Mouse (Mus musculus) thymus, postnatal 0 days (tissue): Measurements from ENCODE around the gene Zfp748. TPM values are rescaled to one million over a fixed set of nuclear protein-coding genes. Genes with fewer than 3 reads are reported as not detected.
A peak's percentile ranks its signal among the peaks of the same experiment; 100 is the strongest.

Experiments
- DNase-seq: peaks from one replicate; pipeline ENCODE4 v3.0.0-alpha.2; 2015; ENCODE audit warnings: low spot score
- polyA plus RNA-seq: library from polyadenylated mRNA; unstranded; fragments of >200 nt; fragmentation: Nextera tagmentation; extraction: Ambion mirVana; gene quantifications from 2 replicates; pipeline ENCODE4 v1.2.1, GENCODE M21; 2015

The Zfp748 gene
- 13.5 and 14.0 TPM in 2 replicates for polyA plus RNA-seq

DNA sequence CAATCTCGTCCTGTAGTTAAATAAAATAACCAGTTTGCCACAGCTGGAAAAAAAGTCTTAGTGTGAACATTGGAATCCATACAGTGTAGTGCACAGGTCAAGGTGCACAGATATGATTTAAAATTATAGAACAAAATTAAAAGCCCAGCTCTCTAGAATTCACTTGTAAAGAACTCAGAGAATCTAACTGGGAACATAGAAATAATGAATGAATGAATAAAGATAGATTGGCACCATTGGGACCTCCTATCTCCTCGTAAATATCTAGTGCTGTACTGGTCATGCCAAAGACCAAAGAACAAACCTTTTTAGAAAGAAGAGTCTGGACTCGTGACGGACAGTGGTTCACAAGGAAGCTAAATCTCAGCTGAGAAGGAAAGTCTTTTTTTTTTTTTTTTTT lies at the start of gene Zfp748:
Zfp748 (minus strand) TSS at position 101 of the 400 bp plus-strand sequence.
- DNase-seq = no peak

DNA sequence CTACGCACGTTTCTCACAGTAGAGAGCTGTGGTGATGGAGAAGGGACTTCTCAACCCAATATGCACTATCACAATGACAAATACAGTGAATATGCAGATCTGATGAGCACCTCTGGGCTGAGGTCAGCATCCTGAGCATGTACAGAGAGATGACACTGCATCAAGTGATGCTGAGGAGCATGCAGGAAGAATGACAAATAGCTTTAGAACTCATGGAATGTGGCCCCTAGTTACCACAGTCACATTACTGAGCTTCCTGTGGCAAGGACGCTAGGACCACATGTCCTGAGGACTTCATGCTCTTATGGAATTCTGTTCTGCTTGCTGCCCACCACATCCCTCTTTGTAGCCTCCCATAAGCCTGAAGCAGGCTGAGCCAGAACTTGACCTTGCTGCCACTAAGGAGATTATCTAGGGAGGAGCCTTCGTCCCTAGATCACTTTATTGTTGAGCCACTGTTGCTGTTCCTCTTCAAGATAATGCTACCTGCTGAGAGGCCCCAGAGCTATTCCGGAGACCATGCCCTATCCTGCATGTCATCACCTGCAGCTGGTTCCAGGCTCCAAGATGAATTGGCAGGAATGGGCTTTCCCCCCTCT lies 19.1 kb upstream of the Zfp748 start:
- no peak for DNase-seq

DNA sequence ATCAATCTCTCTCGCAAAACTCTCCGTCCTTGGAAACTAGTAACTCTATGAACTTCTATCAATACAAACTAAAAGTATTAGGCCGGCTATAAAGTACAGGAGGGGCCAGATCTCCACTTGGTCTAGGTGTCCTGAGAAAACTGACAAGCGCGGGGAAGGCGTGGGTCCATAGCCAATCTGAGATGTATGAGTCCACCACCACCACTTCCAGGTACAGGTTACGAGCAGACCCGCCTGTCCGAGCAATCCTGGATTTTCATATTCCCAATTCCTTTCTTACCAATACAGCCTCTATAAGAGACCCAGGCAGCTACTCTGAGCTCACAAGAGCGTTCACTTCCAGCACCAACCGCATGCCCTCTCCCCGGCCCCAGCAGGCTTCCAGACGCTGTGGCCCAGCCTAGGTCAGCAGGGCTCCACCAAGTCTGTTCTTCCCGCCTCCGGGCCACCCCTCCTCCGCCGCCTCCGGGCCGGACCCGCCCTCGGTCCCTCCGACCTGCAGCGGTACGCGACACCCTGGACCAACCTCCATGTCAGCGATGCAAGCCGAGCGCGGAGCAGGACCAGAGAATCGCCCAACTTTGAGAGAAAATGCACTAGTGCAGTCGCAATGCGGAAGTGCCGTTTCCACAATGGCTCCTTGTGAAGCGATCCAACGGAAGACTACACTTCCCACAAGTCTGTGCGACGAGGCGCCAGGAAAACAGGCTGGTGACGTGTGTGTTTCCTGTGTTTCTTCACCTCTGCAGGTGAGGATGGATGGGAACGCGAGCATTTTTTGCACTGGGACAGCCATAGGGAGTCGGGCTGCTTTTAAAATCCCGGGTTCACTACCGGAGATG lies 904 bp downstream of the Zfp748 start:
- peak; percentile 91 for DNase-seq

DNA sequence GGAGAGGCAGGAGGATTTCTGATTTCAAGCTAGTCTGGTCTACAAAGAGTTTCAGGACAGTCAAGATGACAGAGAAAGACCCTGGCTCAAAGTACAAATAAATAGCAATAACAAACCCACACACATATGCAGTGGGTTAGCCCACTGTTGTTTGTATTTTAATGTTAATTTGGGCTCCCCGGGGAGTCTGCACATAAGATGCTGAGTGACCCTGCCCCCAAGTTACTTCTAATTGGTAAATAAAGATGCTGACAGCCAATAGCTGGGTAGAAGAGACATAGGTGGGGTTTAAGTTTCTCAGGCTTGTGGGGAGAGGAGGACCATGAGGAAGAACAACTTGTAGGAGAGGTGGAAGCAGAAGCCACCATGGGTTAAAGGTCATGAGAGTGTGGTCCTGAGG lies 7.7 kb downstream of the Zfp748 start:
- DNase-seq = no peak

DNA sequence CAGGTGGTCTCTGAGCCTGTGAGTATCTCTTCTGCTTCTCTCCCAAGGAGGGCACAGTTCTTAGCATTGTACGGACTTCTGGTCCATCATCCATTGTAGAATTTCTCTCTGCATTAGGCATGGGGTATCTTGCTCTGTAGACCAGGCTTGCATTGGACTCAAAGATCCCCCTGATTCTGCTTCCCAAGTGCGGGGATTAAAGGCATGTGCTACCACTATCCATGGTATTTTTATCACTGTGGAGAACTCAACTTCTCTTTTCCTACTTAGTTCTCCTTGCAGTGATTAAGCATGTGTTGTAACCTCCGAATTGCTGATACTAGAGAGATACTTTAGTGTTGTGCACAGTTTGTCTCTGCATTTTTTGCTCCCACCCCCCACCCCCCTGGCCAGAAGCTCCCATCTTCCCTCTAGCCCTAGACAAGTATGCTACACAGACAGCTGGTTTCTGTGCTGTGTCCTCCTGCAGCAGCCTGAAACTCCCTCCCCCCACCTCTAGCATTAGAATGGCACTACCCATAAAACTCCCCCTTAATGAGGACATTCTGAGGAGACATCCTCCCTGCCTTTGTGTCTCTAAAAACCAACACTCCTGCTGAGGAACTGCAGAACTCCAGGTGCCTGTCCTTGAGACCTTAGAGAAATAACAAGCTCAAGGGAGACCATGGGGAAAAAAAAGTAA lies 26.4 kb downstream of the Zfp748 start:
- DNase-seq = no peak

DNA sequence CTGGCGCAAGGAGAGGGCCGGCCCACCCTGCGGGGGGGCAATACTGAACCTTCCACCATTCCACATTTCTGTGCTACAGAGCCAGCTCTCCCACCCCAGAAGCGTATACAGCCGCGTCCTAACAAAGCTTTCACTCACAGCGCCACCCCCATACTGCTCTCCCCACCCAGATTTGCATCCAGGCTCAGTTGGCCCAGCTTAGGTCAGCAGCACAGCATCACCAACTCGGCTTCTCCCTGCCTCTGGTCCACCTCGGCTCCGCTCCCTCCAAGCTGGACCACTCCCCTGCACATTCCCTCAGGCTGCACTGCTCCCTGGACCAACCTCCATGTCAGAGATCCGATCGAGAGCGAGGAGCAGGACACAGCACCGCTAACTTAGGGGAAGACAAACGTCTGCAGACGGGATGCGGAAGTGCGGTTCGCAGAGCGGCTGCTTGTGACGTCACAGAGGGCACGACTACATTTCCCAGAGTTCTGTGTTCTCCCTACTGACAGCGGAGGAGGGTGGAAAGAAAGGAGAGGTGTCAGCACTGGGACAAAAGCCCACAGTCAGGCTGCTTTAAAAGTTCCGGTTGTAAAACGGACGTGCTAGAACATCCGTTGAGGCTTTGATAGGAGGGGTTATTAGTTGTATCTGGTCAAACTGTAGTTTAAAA lies 27.7 kb downstream of the Zfp748 start, which contains the start of the genes Gm26965 and Zfp87:
Gm26965 (minus strand) TSS at position 399 of the 658 bp plus-strand sequence.
Zfp87 (minus strand) TSS at position 425 of the 658 bp plus-strand sequence.
- peak; percentile 97 for DNase-seq

DNA sequence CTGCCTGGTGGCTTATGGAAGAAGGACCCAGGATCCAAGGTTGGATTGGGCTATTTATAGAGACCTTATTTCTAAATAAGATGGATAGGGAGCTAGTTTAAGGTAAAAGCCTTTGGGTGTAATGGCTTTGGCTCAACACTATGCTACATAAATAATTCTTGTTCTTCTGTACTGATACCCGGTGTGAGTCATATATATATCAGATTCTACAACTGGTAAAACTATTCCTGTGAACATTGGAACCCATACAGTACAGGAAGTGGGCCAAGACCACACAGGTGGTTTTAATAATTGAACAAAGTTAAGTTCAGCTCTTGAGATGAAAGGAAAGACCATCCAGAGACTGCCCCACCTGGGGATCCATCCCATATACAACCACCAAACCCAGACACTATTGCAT lies 52.7 kb downstream of the Zfp748 start:
- DNase-seq = no peak

DNA sequence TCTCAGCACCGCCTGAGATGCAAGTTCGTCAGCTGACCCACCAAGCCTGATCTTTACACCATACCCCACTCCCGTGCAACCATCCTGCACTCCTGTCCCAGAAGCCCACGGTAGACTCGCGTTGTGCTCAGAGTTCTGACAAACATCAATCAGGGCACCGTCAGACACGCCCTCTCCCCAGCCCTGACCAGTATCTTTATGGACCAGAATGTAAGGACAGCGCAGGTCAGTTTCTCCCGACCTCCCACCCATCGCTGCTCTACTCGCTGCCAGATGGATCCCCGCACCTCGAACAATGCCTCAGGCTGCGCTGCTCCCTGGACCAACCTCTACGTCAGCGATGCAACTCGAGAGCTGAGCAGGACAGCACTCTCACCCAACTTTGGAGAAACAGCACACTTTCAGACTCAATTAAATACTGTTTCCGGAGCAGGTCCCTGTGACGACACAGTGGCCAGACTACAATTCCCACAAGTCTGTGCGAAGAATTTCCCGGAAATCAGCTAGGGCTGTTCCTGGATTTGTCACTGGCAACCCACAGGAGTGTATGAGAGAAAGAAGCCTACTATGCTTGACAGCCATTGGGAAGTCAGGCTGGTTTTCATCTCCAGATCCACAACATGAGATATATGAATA lies 53.4 kb downstream of the Zfp748 start, which contains the start of gene Zfp58:
Zfp58 (minus strand) TSS at position 472 of the 636 bp plus-strand sequence.
- DNase-seq = peak; percentile 86

DNA sequence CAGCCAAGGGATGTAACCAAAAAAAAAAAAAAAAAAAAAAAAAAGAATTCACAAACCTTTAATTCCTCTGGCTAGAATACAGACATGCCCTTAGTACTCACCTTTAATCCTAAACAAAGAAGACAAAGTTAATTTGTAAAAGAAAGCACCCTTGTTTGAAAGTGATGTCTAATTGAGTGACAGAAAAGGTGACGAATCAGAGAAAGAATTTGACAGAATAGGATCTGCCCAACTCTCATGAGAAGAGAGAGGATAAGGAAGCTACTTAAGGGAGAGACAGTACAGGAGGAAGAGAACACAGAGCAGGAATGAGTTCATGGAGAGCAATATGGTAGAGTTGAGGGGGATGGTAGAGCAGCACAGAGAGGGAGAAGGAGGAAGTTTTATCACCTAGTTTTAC lies 58.0 kb downstream of the Zfp748 start:
- DNase-seq = no peak

Other genes with a start within 250 kb of the Zfp748 start
- gene Zfp457, start 247.3 kb downstream of the Zfp748 start, polyA plus RNA-seq = 1.0 and 1.2 TPM in 2 replicates
- gene Zfp595, start 221.3 kb downstream of the Zfp748 start, polyA plus RNA-seq = 2.7 TPM in 2 replicates
- gene Gm28044, start 193.3 kb downstream of the Zfp748 start, polyA plus RNA-seq = 0.35 TPM in 1 of 2 replicates, not detected in the other
- gene Zfp953, start 193.2 kb downstream of the Zfp748 start, polyA plus RNA-seq = 1.7 and 2.1 TPM in 2 replicates
- gene Gm28041, start 178.1 kb downstream of the Zfp748 start, polyA plus RNA-seq = 0.64 and 0.81 TPM in 2 replicates
- gene Zfp456, start 178.0 kb downstream of the Zfp748 start, polyA plus RNA-seq = 1.7 and 1.9 TPM in 2 replicates
- gene Zfp429, start 154.0 kb downstream of the Zfp748 start, polyA plus RNA-seq = 8.7 and 9.1 TPM in 2 replicates
- gene Zfp459, start 132.4 kb downstream of the Zfp748 start, polyA plus RNA-seq = 2.2 and 2.3 TPM in 2 replicates
- 6.6 and 7.7 TPM in 2 replicates for gene Zfp874a, start 102.2 kb downstream of the Zfp748 start, polyA plus RNA-seq
- gene Zfp874b, start 69.6 kb downstream of the Zfp748 start, polyA plus RNA-seq = 4.3 and 5.7 TPM in 2 replicates
- gene Zfp58, start 53.3 kb downstream of the Zfp748 start, polyA plus RNA-seq = 11.4 and 12.7 TPM in 2 replicates
- gene Gm26965, start 27.7 kb downstream of the Zfp748 start, polyA plus RNA-seq = not detected in 2 replicates
- 43.2 and 54.1 TPM in 2 replicates for gene Zfp87, start 27.7 kb downstream of the Zfp748 start, polyA plus RNA-seq
- 5.0 and 5.3 TPM in 2 replicates for gene Zfp729b, start 55.9 kb upstream of the Zfp748 start, polyA plus RNA-seq
- not detected in 2 replicates for gene Gm49345, start 83.9 kb upstream of the Zfp748 start, polyA plus RNA-seq
- 3.2 and 3.9 TPM in 2 replicates for gene Zfp729a, start 84.0 kb upstream of the Zfp748 start, polyA plus RNA-seq
- gene Zfp738, start 133.2 kb upstream of the Zfp748 start, polyA plus RNA-seq = 7.8 and 9.0 TPM in 2 replicates
- 3.7 and 3.8 TPM in 2 replicates for gene Zfp65, start 175.3 kb upstream of the Zfp748 start, polyA plus RNA-seq
- 7.8 and 8.5 TPM in 2 replicates for gene Zfp85, start 201.4 kb upstream of the Zfp748 start, polyA plus RNA-seq
- 1.1 and 1.6 TPM in 2 replicates for gene Zfp493, start 225.9 kb upstream of the Zfp748 start, polyA plus RNA-seq